Mouse (Mus musculus): ENCODE results near the gene Esam. TPM values are rescaled to one million over a fixed set of nuclear protein-coding genes. Genes with fewer than 3 reads are reported as not detected.

Esam gene
- polyA plus RNA-seq, 1 experiment, result 13.6 TPM

- no peaks in the 10 kb centered on the region for H3K36me3 ChIP-seq (ENCODE audit: control insufficient read depth, insufficient read depth, low read length)
- H3K27me3 ChIP-seq (ENCODE audit: control insufficient read depth, insufficient read depth, low read length), result no peaks in the 10 kb centered on the region; the same call in 1 of the 2 replicates
- TF ChIP-seq CTCF (IDR thresholded peaks at IDR 0.05; ENCODE audit: extremely low read depth, insufficient read length, insufficient replicate concordance, low read depth, low read length), result no peak
- no peak for TF ChIP-seq POLR2A (IDR thresholded peaks at IDR 0.05; ENCODE audit: low read depth, low read length)
- WGBS, result 59% methylated on average over 3 of the region's 3 CpGs
- no peak overlapping the region for H3K4me3 ChIP-seq (ENCODE audit: low read depth, low read length)
- H3K4me1 ChIP-seq (ENCODE audit: control insufficient read depth, insufficient read depth, insufficient read length, low read length), result peaks cover 16% of the 10 kb centered on the region
- H3K27ac ChIP-seq (ENCODE audit: insufficient read depth, low read depth, low read length), result no peak overlapping the region
Observed at GRCm38 (mm10) chr9:37572204-37572876, 44.5 kb downstream of the Esam start.

GRCm38 (mm10) chr9:37576436-37576930 is 48.6 kb downstream of the Esam start:
- H3K27ac ChIP-seq (ENCODE audit: insufficient read depth, low read depth, low read length), result no peak overlapping the region
- TF ChIP-seq POLR2A (IDR thresholded peaks at IDR 0.05; ENCODE audit: low read depth, low read length), result no peak
- no peak overlapping the region for H3K4me3 ChIP-seq (ENCODE audit: low read depth, low read length)
- H3K4me1 ChIP-seq (ENCODE audit: control insufficient read depth, insufficient read depth, insufficient read length, low read length), result no peaks in the 10 kb centered on the region
- WGBS, result 56% methylated on average over 14 of the region's 14 CpGs
- no peaks in the 10 kb centered on the region for H3K36me3 ChIP-seq (ENCODE audit: control insufficient read depth, insufficient read depth, low read length)
- no peaks in the 10 kb centered on the region; the same call in 1 of the 2 replicates for H3K27me3 ChIP-seq (ENCODE audit: control insufficient read depth, insufficient read depth, low read length)

- Histone ChIP-seq H3K4me3 (ENCODE audit: low read depth, low read length) (no peak overlapping the region), H3K27me3 (ENCODE audit: control insufficient read depth, insufficient read depth, low read length) (no peaks in the 10 kb centered on the region), H3K27ac (ENCODE audit: insufficient read depth, low read depth, low read length) (no peak overlapping the region), H3K4me1 (ENCODE audit: control insufficient read depth, insufficient read depth, insufficient read length, low read length) (no peaks in the 10 kb centered on the region), H3K36me3 (ENCODE audit: control insufficient read depth, insufficient read depth, low read length) (no peaks in the 10 kb centered on the region)
- WGBS, result 86% methylated on average over 5 of the region's 5 CpGs
- no peak for TF ChIP-seq POLR2A (IDR thresholded peaks at IDR 0.05; ENCODE audit: low read depth, low read length)
- TF ChIP-seq CTCF (IDR thresholded peaks at IDR 0.05; ENCODE audit: extremely low read depth, insufficient read length, insufficient replicate concordance, low read depth, low read length), result no peak
Observed at GRCm38 (mm10) chr9:37583594-37583993, 55.7 kb downstream of the Esam start.

- Histone ChIP-seq H3K36me3 (ENCODE audit: control insufficient read depth, insufficient read depth, low read length) (no peaks in the 10 kb centered on the region), H3K4me1 (ENCODE audit: control insufficient read depth, insufficient read depth, insufficient read length, low read length) (no peaks in the 10 kb centered on the region), H3K27ac (ENCODE audit: insufficient read depth, low read depth, low read length) (no peak overlapping the region), H3K4me3 (ENCODE audit: low read depth, low read length) (no peak overlapping the region), H3K27me3 (ENCODE audit: control insufficient read depth, insufficient read depth, low read length) (no peaks in the 10 kb centered on the region)
- TF ChIP-seq CTCF (IDR thresholded peaks at IDR 0.05; ENCODE audit: extremely low read depth, insufficient read length, insufficient replicate concordance, low read depth, low read length), result no peak
- no peak for TF ChIP-seq POLR2A (IDR thresholded peaks at IDR 0.05; ENCODE audit: low read depth, low read length)
- 76% methylated on average over 4 of the region's 4 CpGs for WGBS
Observed at GRCm38 (mm10) chr9:37586718-37587117, 58.8 kb downstream of the Esam start.

Other genes with a start within 250 kb of the Esam start
- gene Ccdc15, start 179.6 kb upstream of the Esam start, polyA plus RNA-seq (2012; rRNA removed), result 0.37 and 0.66 TPM in 2 replicates
- 0.11 and 0.32 TPM in 2 replicates for gene Hepacam, start 160.7 kb upstream of the Esam start, polyA plus RNA-seq (2012; rRNA removed)
- 5.1 and 12.0 TPM in 2 replicates for gene Robo4, start 126.2 kb upstream of the Esam start, polyA plus RNA-seq (2012; rRNA removed)
- 0.96 and 1.9 TPM in 2 replicates for gene Robo3, start 94.8 kb upstream of the Esam start, polyA plus RNA-seq (2012; rRNA removed)
- 11.8 and 16.2 TPM in 2 replicates for gene Msantd2, start 38.8 kb upstream of the Esam start, polyA plus RNA-seq (2012; rRNA removed)
- gene Vsig2, start 11.2 kb downstream of the Esam start, polyA plus RNA-seq (2012; rRNA removed), result 2.7 and 56.1 TPM in 2 replicates
- gene Nrgn, start 24.8 kb downstream of the Esam start, polyA plus RNA-seq (2012; rRNA removed), result 3.1 and 7.8 TPM in 2 replicates
- gene Siae, start 27.6 kb downstream of the Esam start, polyA plus RNA-seq (2012; rRNA removed), result 2.7 and 8.0 TPM in 2 replicates
- 0.39 and 0.42 TPM in 2 replicates for gene Spa17, start 85.6 kb downstream of the Esam start, polyA plus RNA-seq (2012; rRNA removed)
- 22.4 and 45.1 TPM in 2 replicates for gene Tbrg1, start 129.2 kb downstream of the Esam start, polyA plus RNA-seq (2012; rRNA removed)
- gene Panx3, start 141.2 kb downstream of the Esam start, polyA plus RNA-seq (2012; rRNA removed), result not detected in 2 replicates
- not detected in 2 replicates for gene Olfr160, start 188.2 kb downstream of the Esam start, polyA plus RNA-seq (2012; rRNA removed)
- not detected in 2 replicates for gene Olfr874, start 217.0 kb downstream of the Esam start, polyA plus RNA-seq (2012; rRNA removed)
- not detected in 2 replicates for gene Olfr875, start 243.8 kb downstream of the Esam start, polyA plus RNA-seq (2012; rRNA removed)